Mouse (Mus musculus) CD4-positive, CD25-positive, alpha-beta regulatory T cell (primary cell): ENCODE results near the gene Veph1. TPM values are rescaled to one million over a fixed set of nuclear protein-coding genes. Genes with fewer than 3 reads are reported as not detected.

Experiments
- polyA plus RNA-seq: library from polyadenylated mRNA; unstranded; fragments of 100-300 nt; shearing (Covaris generic); gene quantifications from one replicate; pipeline ENCODE4 v1.2.1, GENCODE M21; 2017

Veph1 gene
- not detected for polyA plus RNA-seq

GRCm38 (mm10) chr3:66296545-66296944 is at the start of gene Veph1:
TSS of gene Veph1 (minus strand) at chr3:66296837.

DNA sequence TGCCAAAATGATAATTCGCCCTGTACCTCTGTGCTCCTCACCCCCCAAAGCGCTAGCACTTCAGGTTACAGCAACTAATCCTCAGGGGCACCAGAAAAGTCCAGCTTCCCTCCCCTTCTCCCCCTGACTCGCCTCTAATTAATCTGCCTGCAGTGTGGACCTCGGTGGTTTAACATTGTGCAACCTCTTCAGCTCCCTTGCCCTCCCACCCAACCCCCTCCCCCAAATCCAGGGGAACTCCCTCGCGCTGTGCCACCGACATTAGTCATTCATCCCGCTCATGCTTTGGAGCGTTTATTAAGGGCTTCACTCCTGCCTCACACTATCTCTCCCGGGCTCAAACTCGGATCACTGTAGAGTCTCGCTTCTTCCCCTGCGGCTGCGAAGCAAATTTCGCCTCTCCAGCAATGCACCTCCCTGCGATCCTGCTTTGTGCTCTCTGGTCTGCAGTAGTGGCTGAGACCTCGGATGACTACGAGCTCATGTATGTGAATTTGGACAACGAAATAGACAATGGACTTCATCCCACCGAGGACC is 76.9 kb downstream of the Veph1 start, which contains the start of gene Ptx3:
Gene Ptx3, plus strand, starts transcription at position 256 of the 537 bp plus-strand sequence.

Other genes starting within 250 kb of the Veph1 start
- not detected for gene Ptx3, start 76.9 kb downstream of the Veph1 start, polyA plus RNA-seq